Comparison of ENCODE assay signal across 14 mouse cellular contexts in genomic region chr6:7083661-7084060, GRCm38 (mm10).
"Had no signal": no experiment of that assay in that cellular context is flagged by ENCODE, and none has a peak within 500 bp of the region (broad histone marks: within the 10 kb centered on the region; RNA-seq: fewer than 3 reads in every experiment).

No protein-coding gene starts in this region.

- H3K4me3 ChIP-seq: layer of hippocampus, adult 2 months; limb, embryonic 13.5 days; midbrain, embryonic 15.5 days; neural tube, embryonic 12.5 days had no signal

- DNase-seq: kidney, adult 11 months; kidney, adult 9 months; kidney, postnatal 10 days; kidney, postnatal 4 days; lung, adult 18-20 months; lung, postnatal 36 days; retina, postnatal 1 day; thymus, postnatal 4 days had no signal

- ATAC-seq: lung, postnatal 0 days had no signal

- H3K27ac ChIP-seq: layer of hippocampus, adult 2 months; limb, embryonic 13.5 days; liver, embryonic 14.5 days; midbrain, embryonic 15.5 days; neural tube, embryonic 12.5 days had no signal
